Mouse (Mus musculus): ENCODE measurements at regions not wholly inside any gene's neighbourhood (a gene's known extent, or its start where the extent isn't known, plus 50 kb on each side); places are given as distances from the start of the nearest gene placed in this dataset.

DNA sequence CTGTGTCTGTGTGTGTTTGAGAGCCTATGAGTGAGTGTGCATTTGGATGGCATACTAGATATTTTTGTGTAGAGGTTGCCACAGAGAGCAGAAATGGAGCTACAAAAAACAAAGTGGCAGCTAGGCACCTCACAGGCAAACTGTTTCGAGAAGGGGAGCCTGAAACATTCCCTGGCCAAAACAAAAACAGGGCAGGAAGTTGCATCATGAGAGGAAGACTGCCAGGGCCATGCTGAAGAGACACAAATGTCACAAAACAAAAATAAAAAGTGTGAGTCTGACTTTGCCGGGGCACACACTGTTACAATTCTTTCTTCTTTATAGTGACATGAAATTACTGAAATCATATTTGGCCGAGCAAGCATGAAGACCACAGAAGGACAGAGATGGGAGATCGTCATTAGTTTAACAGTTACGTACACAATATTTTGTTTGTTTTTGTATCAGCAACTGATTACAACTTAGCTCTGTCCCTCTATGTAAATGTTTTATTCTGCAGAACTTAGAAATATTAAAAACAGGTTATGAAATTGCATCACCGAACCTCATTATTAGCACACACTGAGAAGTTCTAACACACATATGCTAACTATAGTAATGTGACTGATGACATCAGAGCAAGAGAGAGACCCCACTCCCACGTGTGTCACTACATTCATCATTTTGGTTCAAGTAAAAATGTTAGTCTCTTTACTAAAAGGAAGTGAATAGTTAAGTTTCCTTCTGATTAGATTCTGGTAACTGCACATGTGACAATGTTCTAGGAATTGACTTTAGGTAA lies 77.3 kb upstream of the Mkln1 start:
- TF ChIP-seq CTCF (IDR thresholded peaks at IDR 0.05; ENCODE audit: low read depth) (no peak), EP300 (IDR thresholded peaks at IDR 0.05; ENCODE audit: low read depth) (no peak)

Measured in liver, embryonic 14.5 days (tissue).